Mouse (Mus musculus) embryonic fibroblast, embryonic 13.5 days (primary cell): ENCODE measurements around the gene Pde10a. TPM values are rescaled to one million over a fixed set of nuclear protein-coding genes. Genes with fewer than 3 reads are reported as not detected.

Experiments
- H3K27ac ChIP-seq: 2 replicates; pipeline ENCODE4 v1.5.1; 2012; ENCODE audit warnings: low read length, control low read depth, inconsistent platforms; ENCODE audit not compliant: insufficient read depth
- H3K4me1 ChIP-seq: 2 replicates; pipeline ENCODE4 v1.6.1; 2011; ENCODE audit warnings: low read length; ENCODE audit not compliant: control insufficient read depth, insufficient read depth
- H3K4me3 ChIP-seq: 2 replicates; pipeline ENCODE4 v1.5.1; 2011; ENCODE audit warnings: mild to moderate bottlenecking, control low read depth, low read length; ENCODE audit not compliant: insufficient read depth
- CTCF ChIP-seq: IDR thresholded peaks from 2 replicates; pipeline ENCODE4 v1.5.1; 2011; ENCODE audit warnings: mild to moderate bottlenecking, control low read depth, low read length, moderate library complexity, borderline replicate concordance; ENCODE audit not compliant: insufficient read depth
- POLR2A ChIP-seq: IDR thresholded peaks from 2 replicates; pipeline ENCODE4 v1.6.1; 2011; ENCODE audit warnings: low read depth, mild to moderate bottlenecking, control low read depth, low read length, moderate library complexity
- polyA plus RNA-seq: library from polyadenylated mRNA; stranded (reverse); fragments of >200 nt; gene quantifications from 2 replicates; pipeline ENCODE4 v1.2.4, GENCODE M21; 2011; ENCODE audit warnings: low read depth; ENCODE audit not compliant: missing spikeins, insufficient read length

The Pde10a gene
- polyA plus RNA-seq, 1 experiment: 7.9 TPM

DNA sequence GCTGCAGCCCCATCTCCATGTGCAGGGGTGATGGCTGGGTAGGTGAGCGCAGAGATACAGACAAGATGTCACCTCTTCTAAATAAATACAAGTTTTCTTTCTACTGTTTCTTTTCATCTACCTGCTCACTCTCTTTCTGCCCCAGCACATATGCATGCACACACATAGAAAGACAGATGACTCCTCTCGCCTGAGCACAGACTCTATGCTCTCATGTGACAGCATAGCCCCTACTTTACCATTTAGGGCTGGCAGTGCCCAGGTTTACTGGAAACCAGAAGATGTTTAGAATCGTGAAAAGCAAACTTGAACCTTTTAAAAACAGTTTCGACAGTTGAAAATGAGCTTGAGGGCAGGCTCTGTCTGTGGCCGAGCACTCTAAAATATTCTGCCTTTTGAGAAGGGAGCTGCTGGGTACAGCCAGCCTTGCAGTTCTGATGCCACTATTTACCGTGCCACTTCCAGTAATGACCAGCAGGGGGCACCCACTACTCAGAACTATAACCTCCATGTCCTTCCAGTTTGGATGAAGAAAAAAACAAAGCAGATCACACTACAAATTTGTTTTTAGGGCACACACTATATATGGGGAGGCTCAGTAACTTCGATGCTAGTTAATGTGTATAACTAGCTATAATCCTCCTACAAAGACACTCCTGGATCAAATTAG lies 88.8 kb downstream of the Pde10a start:
- TF ChIP-seq POLR2A (no peak), CTCF (peak; percentile 29; the same call in 1 of the 2 replicates)

DNA sequence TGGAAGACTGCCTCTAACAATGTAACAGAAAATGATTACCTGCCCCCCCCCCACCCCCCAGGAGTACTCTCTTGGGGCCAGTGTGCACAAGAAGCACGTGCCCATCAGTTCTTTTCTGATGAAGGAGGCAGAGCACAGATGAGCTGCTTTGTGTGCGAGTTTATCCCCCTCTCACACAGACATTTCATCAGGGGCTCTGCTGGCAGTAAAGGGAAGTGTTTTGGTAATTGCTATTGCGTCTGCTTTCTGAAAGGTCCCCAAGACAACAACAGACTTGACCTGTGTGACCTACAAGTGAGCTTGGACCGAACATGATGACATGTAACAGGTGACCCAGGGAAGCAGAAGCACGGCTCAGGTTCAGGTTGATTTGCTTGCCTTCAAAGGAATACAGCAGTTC lies 95.2 kb downstream of the Pde10a start:
- no peak for TF ChIP-seq CTCF
- Histone ChIP-seq H3K4me1 (no peaks in the 10 kb centered on the region), H3K4me3 (no peak overlapping the region), H3K27ac (no peak overlapping the region)

More for the DNA sequence above, 88.8 kb downstream of the Pde10a start:
- no peak overlapping the region for H3K27ac ChIP-seq
- H3K4me3 ChIP-seq: no peak overlapping the region
- no peaks in the 10 kb centered on the region for H3K4me1 ChIP-seq

DNA sequence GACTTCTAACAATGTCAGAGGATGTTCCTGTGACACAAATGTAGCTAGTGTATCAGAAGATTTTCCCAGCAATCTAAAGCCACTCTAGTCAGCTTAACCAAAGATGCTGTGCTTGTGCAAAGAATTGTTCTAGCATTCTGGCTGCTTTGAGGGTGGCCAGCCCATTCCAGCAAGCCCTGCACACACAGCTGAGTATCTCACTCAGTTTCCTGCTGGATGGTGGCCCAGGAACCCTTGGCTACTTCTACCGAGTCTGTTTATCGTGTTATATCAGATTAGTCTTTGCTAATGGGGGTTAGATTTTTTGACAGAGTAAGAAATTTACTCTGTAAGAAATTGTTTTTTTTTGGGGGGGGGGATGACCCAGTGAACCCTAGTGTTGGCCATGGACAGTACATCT lies 95.9 kb downstream of the Pde10a start:
- H3K27ac ChIP-seq: no peak overlapping the region
- H3K4me3 ChIP-seq: no peak overlapping the region
- H3K4me1 ChIP-seq: no peaks in the 10 kb centered on the region
- TF ChIP-seq POLR2A (no peak), CTCF (no peak)

DNA sequence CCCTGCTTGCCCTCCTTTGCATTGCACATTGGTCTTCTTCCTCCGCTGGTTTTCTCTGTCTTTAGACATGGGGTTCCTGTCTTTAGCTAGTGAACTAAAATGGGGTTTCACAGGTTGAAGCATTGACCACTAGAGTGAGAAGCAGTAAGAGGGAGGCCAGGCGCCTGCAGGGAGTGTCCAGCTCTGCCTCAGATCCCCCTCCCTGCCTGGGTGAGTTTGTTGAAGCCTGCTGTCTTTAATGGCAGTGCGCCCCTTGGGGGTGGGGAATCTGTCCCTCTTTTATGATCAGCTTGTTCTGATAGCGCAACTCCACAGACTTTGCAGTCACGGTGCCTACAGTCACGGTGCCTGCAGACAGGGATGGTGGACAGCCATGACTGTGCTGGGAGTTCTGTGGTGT lies 96.7 kb downstream of the Pde10a start:
- no peaks in the 10 kb centered on the region for H3K4me1 ChIP-seq
- H3K4me3 ChIP-seq: no peak overlapping the region
- H3K27ac ChIP-seq: no peak overlapping the region
- TF ChIP-seq CTCF (no peak), POLR2A (no peak)

DNA sequence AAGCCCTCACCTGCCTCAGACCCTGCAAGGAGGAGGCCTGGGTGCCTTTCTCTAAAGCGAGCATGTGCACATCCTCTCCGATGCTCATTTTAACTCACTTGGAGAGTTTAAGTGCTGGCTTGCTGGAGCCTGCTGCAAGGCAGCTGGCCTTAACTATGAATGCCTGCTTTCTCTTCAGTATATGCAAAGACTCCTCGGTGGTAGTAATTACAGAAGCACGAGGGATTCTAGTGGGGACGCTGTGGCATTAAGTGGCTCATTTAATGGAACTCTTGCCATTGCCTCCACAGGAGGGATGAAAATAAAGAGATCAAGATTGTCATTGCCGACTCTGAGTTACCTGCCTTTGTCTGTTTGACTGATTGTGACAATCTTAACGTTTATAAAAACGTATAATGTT lies 101.2 kb downstream of the Pde10a start:
- H3K4me3 ChIP-seq: no peak overlapping the region
- no peak overlapping the region for H3K27ac ChIP-seq
- no peaks in the 10 kb centered on the region for H3K4me1 ChIP-seq
- TF ChIP-seq CTCF (no peak), POLR2A (no peak)

DNA sequence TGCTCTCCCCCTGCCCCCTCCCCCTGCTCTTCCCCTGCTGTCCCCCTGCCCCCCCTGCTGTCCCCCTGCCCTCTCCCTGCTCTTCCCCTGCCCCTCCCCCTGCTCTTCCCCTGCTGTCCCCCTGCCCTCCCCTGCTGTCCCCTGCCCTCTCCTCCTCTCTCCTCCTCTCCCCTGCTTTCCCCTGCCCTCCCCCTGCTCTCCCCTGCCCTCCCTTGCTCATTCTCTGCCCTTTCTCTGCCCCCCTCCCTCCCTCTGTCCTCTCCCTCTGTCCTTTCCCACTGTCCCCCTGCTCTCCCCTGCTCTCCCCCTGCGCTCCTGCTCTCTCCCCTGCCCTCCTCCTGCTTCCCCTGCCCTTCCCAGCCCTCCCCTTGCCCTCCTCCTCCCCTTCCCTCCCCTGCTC lies 106.5 kb downstream of the Pde10a start:
- TF ChIP-seq POLR2A: no peak
- TF ChIP-seq CTCF: no peak
- Histone ChIP-seq H3K4me1 (no peaks in the 10 kb centered on the region), H3K27ac (no peak overlapping the region), H3K4me3 (no peak overlapping the region)

DNA sequence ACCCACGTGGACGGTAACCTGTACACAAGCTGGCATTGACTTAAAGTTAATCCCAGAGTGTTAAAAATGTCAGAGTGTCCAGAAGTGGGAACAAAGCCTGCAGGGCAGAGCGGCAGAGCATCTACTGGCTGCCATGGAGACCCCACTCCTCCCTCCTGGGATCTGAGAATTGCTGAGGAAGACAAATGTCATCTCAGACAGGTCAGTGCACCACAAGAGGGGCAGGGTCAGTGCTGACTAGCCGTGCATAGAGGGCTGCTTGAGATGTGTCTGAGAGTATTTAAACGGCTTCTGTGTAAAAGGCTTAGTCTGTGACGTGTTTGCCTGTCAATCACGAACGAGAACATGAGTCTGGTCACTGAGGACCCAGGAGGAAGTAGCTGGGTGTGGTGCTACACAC lies 108.4 kb downstream of the Pde10a start:
- Histone ChIP-seq H3K27ac (no peak overlapping the region), H3K4me1 (no peaks in the 10 kb centered on the region), H3K4me3 (no peak overlapping the region)
- TF ChIP-seq POLR2A: no peak

DNA sequence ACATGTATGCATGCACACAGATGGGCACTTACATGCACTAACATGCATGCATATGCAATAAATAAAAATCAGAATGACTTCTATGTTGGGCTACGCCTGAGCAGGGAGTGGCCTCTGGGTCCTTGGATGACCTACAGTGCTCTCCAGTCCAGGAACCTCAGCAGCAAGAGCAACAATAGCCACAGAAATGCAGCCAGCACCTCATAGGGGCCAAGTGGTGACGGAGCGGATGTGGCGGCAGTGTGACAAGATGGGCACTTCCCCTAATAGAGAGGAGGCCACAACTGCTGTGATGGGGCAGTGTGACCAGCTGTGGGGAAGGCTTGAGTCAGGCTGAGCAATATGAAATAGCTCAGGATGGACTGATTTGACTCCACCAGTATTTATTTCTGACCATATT lies 109.3 kb downstream of the Pde10a start:
- no peak overlapping the region for H3K27ac ChIP-seq
- H3K4me3 ChIP-seq: no peak overlapping the region
- H3K4me1 ChIP-seq: no peaks in the 10 kb centered on the region
- TF ChIP-seq CTCF (no peak), POLR2A (no peak)

- Histone ChIP-seq H3K4me1 (no peaks in the 10 kb centered on the region; the same call in 1 of the 2 replicates), H3K4me3 (no peak overlapping the region), H3K27ac (no peak overlapping the region)
- TF ChIP-seq POLR2A: no peak
- TF ChIP-seq CTCF: no peak
Observed at GRCm38 (mm10) chr17:8636231-8636630, 111.1 kb downstream of the Pde10a start.

- H3K27ac ChIP-seq: no peak overlapping the region
- TF ChIP-seq CTCF: no peak
- peaks cover 1% of the 10 kb centered on the region; the same call in 1 of the 2 replicates for H3K4me1 ChIP-seq
- no peak overlapping the region for H3K4me3 ChIP-seq
Observed at GRCm38 (mm10) chr17:8636691-8637090, 111.5 kb downstream of the Pde10a start.

GRCm38 (mm10) chr17:8637181-8637580 lies 112.0 kb downstream of the Pde10a start:
- H3K4me1 ChIP-seq: peaks cover 3% of the 10 kb centered on the region; the same call in 1 of the 2 replicates

More at GRCm38 (mm10) chr17:8637181-8637580, 112.0 kb downstream of the Pde10a start:
- Histone ChIP-seq H3K27ac (no peak overlapping the region), H3K4me3 (no peak overlapping the region)
- no peak for TF ChIP-seq CTCF
- TF ChIP-seq POLR2A: no peak
